Mouse (Mus musculus) kidney, postnatal 36 days (tissue): ENCODE measurements around the gene Prdm13.
A peak's percentile ranks its signal among the peaks of the same experiment; 100 is the strongest.

Source experiments
- DNase-seq, 2 experiments: peaks; one replicate each; pipeline ENCODE4 v3.0.0; 2021 to 2022; ENCODE audit warnings: mixed read lengths in 2 of 2

The Prdm13 gene

DNA sequence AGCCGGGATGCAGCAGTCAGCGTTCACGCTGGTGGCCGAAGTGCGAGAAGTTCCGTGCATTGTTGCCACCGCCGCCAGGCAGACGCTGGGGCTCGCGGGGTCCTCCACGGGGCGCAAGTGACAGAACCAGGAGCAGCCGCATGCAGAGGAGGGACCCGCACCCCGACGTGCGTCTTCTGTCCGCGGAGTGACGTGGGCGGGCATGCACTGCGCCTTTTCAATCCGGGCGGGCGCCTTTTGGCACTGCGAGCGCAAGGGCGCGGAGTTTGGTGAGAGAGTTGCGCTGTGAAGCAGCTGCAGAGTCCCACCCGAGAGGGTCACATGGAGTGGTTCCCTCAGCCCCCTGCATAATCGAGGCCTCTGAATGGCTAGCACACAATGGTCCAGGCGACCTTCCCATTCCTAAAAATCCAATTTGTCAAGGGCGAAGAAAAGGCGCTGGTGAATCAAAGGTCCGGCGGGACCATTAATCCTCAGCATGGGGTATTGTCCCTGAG, at the start of gene Prdm13:
TSS of gene Prdm13 (minus strand) at position 369 of the 497 bp plus-strand sequence.
- no peak for DNase-seq

- peak; percentile 93 to 94 for DNase-seq
Observed at GRCm38 (mm10) chr4:21727615-21728165, 41.9 kb upstream of the Prdm13 start, which contains the start of gene Ccnc. Ccnc (plus strand) TSS chr4:21727701.

GRCm38 (mm10) chr4:21726912-21727614, 41.3 kb upstream of the Prdm13 start:
- peak; percentile 42 to 69 for DNase-seq

DNA sequence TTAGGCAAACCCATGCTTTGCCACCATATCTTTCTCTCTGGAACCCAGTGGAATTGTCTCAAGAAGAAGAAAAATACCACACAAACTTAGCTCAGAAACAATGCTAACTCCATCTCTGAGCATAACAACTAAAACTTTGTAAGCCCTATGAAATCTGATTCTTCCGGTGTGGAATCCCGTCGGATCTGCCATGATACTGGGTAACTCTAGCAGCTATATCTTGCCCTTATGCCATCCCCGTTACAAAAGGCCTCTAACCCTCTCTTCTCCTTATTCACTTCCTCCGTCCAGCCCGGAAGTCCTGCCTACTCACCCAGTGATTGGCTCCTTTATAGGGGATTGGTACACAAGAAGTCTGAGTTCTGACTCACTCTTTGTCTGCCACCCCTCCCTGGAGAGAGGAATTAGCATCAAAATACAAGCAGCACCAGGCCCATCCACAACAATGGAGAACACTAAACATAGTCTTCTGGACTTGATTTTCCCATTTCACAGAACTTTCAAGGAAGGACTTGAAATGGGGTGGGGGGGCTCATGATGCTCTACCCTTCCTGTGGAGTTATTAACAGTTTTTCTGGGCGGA, 37.1 kb upstream of the Prdm13 start:
- DNase-seq = no peak

GRCm38 (mm10) chr4:21712147-21712546, 26.4 kb upstream of the Prdm13 start:
- peak; percentile 70 to 89 for DNase-seq

DNA sequence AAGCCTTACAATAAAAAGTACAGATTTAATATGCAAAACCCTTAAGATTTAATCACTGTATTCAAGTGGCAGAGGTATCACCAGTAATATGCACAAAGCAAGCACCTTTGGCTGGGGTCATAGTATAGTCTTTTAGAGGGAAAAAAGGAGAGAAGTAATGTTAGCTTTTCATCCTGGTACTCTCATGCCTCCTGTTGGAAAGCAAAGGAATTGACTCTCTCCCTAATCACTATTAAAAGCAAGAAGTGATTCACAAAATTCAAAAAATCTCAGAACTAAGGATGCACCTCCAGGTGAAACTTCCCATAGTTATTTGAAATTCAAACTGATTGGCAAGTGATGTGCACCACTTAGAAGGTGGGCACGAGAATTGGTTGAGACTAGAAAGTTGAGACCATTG, 19.3 kb upstream of the Prdm13 start:
- DNase-seq = no peak

GRCm38 (mm10) chr4:21695638-21696254, 10.0 kb upstream of the Prdm13 start:
- peak; percentile 51 to 84 for DNase-seq

DNA sequence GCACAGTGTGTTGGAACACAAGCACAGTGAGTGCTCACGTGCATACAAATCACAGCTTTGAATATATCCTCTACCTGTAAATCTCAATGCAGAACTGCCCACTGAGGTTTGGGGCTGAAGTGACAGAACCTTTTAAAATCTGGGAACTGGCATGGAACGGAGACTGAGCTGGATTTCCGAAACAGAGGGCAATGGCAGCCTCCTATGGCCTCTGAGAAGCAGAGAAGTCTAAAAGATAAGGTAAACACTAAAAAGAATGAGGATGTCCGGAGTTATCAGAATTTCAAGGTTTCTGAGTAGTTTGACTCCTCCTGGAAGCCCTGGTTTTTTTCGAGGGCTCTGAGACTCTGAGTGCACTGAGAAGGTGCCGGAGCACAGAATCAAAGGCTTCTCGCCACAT, 4.5 kb upstream of the Prdm13 start:
- DNase-seq = no peak

GRCm38 (mm10) chr4:21689492-21689941, 3.8 kb upstream of the Prdm13 start:
- no peak for DNase-seq

GRCm38 (mm10) chr4:21688703-21689200, 3.0 kb upstream of the Prdm13 start:
- DNase-seq = peak in 1 of 2 experiments; percentile 50

- DNase-seq = peak; percentile 4 to 41
Observed at GRCm38 (mm10) chr4:21687783-21688702, 2.3 kb upstream of the Prdm13 start.

DNA sequence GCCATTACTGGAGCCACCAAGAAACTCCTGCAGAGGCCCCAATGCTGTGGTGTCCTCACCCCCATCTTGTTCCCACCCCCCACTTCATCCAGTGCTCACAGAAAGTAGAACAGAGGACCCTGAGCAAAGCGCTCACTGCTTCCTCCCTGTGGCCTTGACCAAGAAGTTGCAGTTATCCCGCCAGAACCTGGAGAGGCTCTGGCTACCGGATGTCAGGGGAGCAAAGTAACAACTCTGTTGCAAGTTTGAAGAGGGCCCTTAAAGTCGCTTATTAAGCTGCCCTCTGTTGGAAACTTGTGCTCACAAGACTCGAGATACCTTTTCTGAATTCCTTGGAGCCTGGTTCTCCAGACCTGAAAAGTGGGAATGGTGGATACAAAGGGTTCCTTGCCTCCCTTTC, 1.2 kb upstream of the Prdm13 start:
- DNase-seq = no peak

- no peak for DNase-seq
Observed at GRCm38 (mm10) chr4:21686416-21686815, 653 bp upstream of the Prdm13 start.

GRCm38 (mm10) chr4:21684341-21684970, 1.3 kb downstream of the Prdm13 start:
- DNase-seq = no peak

- DNase-seq = no peak
Observed at GRCm38 (mm10) chr4:21682421-21683150, 3.2 kb downstream of the Prdm13 start.

DNA sequence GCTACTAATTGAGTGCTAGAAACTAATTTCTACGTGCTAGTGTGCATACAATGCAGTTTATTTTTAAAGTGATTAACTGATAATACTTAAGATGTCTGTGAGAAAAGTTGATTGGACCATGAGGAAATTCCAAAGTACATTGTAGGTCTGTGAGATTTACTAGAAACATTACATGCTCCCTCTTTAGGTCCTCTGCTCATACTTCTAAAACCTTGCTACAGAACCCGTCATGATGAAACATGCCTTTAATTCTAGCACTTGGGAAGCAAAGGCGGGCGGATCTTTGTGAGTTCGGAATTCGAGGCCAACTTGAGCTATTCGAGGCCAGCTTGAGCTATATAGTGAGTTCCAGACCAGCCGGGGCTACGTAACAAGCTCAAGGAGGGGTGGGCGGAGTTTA, 4.8 kb downstream of the Prdm13 start:
- no peak for DNase-seq

- no peak for DNase-seq
Observed at GRCm38 (mm10) chr4:21679624-21680480, 5.9 kb downstream of the Prdm13 start.

DNA sequence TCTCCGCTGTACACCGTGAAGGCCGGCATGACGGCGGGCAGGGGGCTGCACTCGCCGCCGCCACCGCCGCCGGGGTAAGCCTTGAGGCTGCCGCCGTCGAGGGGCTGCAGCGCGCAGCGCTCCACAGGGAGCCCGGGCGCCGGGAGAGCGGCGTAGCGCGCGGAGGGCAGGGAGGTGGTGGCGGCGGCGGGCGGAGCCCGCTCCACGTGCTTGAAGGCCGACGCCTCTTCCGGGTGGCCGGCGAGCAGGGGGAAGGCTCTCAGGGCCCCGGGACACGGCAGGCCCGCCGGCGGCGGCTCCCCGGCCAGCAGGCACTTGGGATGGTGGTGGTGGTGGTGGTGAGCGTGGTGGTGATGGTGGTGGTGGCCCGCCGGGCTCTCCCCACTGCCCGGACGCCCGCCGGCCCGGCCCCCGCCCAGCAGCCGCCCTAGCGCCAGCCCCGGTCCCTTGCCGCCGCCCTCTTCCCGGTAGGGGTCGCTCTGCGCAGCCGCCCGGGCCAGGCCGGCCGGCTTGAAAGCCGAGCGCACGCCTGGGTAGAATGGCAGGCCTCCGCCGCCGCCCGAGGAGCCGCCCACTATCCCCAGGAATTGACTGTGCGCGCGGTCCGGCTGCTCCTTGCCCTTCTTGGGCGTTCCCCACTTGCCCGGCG, 6.7 kb downstream of the Prdm13 start:
- DNase-seq = peak in 1 of 2 experiments; percentile 42
